Mouse (Mus musculus) heart, embryonic 11.5 days (tissue): ENCODE results near the gene Slc29a1. TPM values are rescaled to one million over a fixed set of nuclear protein-coding genes. Genes with fewer than 3 reads are reported as not detected.
A peak's percentile ranks its signal among the peaks of the same experiment; 100 is the strongest.

Source experiments
- ATAC-seq: fragments of 200-750 bp; cut with Nextera tagmentation; replicated peaks from 2 replicates; pipeline ENCODE4 v1.8.0; 2017; ENCODE audit warnings: moderate library complexity; ENCODE audit not compliant: insufficient number of reproducible peaks, low FRiP score, low TSS enrichment
- H3K27ac ChIP-seq: fragments of 300-500 bp; sonication (generic); 2 replicates; pipeline ENCODE4 v1.5.1; 2014; ENCODE audit warnings: mild to moderate bottlenecking, low read depth, low read length
- H3K27me3 ChIP-seq: fragments of 300-500 bp; sonication (generic); 2 replicates; pipeline ENCODE4 v1.6.1; 2014; ENCODE audit warnings: mild to moderate bottlenecking, low read length, mixed read lengths; ENCODE audit not compliant: control insufficient read depth, insufficient read depth
- H3K36me3 ChIP-seq: fragments of 300-500 bp; sonication (generic); 2 replicates; pipeline ENCODE4 v1.6.1; 2014; ENCODE audit warnings: mild to moderate bottlenecking, low read length, moderate library complexity, mixed read lengths; ENCODE audit not compliant: control insufficient read depth, insufficient read depth
- H3K4me1 ChIP-seq: fragments of 300-500 bp; sonication (generic); 2 replicates; pipeline ENCODE4 v1.6.1; 2014; ENCODE audit warnings: low read length; ENCODE audit not compliant: control insufficient read depth, insufficient read depth
- H3K4me2 ChIP-seq: fragments of 300-500 bp; sonication (generic); 2 replicates; pipeline ENCODE4 v1.6.1; 2014; ENCODE audit warnings: mild to moderate bottlenecking, moderate library complexity
- H3K4me3 ChIP-seq: fragments of 300-500 bp; sonication (generic); 2 replicates; pipeline ENCODE4 v1.5.1; 2014; ENCODE audit warnings: low read depth, low read length
- H3K9ac ChIP-seq: fragments of 300-500 bp; sonication (generic); 2 replicates; pipeline ENCODE4 v1.6.1; 2014; ENCODE audit warnings: mild to moderate bottlenecking, low read depth, low read length, moderate library complexity
- H3K9me3 ChIP-seq: fragments of 300-500 bp; sonication (generic); replicated peaks from 2 replicates; pipeline ENCODE4 v1.6.1; 2016; ENCODE audit warnings: low read length; ENCODE audit not compliant: control insufficient read depth
- WGBS: fragments of 180-500 bp; shearing (Covaris S2); extraction: QIAGEN DNeasy Blood & Tissue Kit; methylation state at CpG from one replicate; pipeline ENCODE4 v1.1.7; 2014; ENCODE audit not compliant: insufficient replicate concordance; 5-methylcytosine and 5-hydroxymethylcytosine counted together
- polyA plus RNA-seq: library from polyadenylated mRNA; unstranded; fragments of >200 nt; fragmentation: Nextera tagmentation; extraction: Ambion mirVana; gene quantifications from 2 replicates; pipeline ENCODE4 v1.2.1, GENCODE M21; 2014

Gene Slc29a1
- polyA plus RNA-seq, 1 experiment from 2014 or later, result 61.2 TPM

DNA sequence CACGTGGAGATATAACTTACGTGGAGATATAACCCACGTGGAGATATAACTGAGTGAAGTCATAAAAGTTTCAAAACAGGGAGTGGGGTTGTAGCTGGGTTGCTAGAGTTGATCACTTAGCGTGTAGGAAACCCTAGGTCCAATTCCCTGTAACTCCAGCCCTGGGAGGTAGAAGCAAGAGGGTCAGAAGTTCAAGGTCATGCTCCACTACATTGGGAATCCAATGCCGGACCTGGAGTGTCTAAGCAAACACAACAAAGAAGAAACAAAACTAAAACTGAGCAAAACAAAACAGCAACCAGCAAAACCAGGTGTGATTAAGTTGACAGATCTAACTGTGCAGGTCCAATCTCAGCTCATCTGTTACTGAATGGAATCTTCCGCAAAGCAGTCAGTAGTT is 18.2 kb upstream of the Slc29a1 start:
- Histone ChIP-seq H3K9me3 (no peaks in the 10 kb centered on the region), H3K27me3 (no peaks in the 10 kb centered on the region), H3K27ac (no peak overlapping the region), H3K4me3 (no peak overlapping the region), H3K9ac (no peak overlapping the region), H3K36me3 (no peaks in the 10 kb centered on the region), H3K4me1 (peaks cover 14% of the 10 kb centered on the region), H3K4me2 (no peak overlapping the region)
- ATAC-seq, result no peak
- WGBS, result 80% methylated on average over 6 of the region's 6 CpGs

DNA sequence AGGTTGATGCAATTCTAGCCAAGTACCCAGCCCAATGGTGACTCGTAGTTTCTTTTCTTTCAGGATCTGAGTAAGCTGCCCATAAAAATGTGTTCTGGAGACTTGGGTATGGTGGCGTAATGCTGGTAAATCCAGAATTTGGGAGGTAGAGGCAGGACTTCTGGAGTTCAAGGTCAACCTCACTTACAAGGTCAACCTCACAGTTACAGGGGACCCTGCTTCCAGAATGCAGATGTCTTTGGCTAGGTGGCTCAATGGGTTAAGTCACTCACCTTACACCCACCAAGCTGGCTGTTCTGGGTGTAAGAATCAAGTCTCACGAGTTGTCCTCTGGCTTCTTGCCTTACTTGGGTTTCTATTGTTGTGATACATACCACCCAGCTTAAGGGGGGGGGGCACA is 17.3 kb upstream of the Slc29a1 start:
- H3K4me2 ChIP-seq, result no peak overlapping the region
- WGBS, result 78% methylated on average over 3 of the region's 3 CpGs
- H3K27ac ChIP-seq, result no peak overlapping the region
- no peak overlapping the region for H3K9ac ChIP-seq
- peaks cover 14% of the 10 kb centered on the region for H3K4me1 ChIP-seq
- H3K9me3 ChIP-seq, result no peaks in the 10 kb centered on the region
- no peaks in the 10 kb centered on the region for H3K27me3 ChIP-seq
- no peaks in the 10 kb centered on the region for H3K36me3 ChIP-seq
- no peak overlapping the region for H3K4me3 ChIP-seq
- ATAC-seq, result no peak

DNA sequence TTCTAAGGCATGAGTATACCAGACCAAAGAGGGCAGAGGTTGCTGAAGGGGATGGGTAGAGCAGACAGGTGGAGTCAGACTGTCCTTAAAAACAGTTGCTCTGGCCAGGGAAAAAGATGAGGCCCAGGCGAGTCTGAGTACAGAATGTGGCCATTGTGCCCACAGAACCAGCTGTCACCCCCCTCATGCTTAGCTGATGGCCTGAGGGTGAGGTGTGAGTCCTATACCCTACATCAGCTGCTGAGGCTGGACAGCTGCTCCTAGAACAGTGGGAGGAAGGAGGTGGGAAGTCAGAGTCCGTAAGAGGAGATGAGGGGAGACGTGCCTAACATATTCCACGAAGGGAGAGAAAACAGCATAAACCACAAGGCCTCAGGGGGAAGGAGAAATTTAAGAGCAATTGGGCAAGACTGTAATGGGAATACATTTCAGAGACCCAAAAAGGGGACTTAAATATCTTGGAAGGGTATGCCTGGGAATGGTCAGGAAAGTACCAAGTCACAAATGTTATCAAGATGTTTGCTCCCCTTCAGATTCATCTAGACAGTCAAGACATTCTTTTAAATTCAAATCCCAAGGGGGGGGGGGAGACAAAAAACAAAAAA is 16.7 kb upstream of the Slc29a1 start:
- Histone ChIP-seq H3K9me3 (no peaks in the 10 kb centered on the region), H3K4me3 (no peak overlapping the region), H3K27ac (no peak overlapping the region), H3K9ac (no peak overlapping the region), H3K4me1 (peaks cover 14% of the 10 kb centered on the region), H3K4me2 (no peak overlapping the region), H3K27me3 (no peaks in the 10 kb centered on the region), H3K36me3 (no peaks in the 10 kb centered on the region)
- no peak for ATAC-seq
- WGBS, result 54% methylated on average over 4 of the region's 4 CpGs

DNA sequence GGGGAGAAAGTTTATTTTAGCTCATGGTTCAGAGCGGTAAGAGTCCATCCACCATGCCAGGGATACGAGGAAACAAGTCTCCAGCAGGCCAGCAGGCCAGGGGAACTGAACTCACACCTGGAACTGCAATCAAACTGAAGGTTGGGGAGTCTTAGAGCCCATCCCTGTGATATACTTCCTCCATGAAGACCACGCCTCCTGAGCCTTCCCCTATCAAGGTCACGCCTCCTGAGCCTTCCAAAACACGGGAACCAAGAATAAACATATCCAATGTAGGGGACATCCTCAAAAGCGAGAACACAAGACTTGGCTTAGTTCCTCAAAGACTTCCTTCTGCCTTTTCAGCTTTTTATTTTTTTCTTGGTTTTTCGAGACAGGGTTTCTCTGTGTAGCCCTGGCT is 13.5 kb upstream of the Slc29a1 start:
- WGBS, result 82% methylated on average over 7 of the region's 7 CpGs
- peaks cover 9% of the 10 kb centered on the region for H3K4me1 ChIP-seq
- no peak overlapping the region for H3K27ac ChIP-seq
- H3K4me2 ChIP-seq, result no peak overlapping the region
- H3K9me3 ChIP-seq, result no peaks in the 10 kb centered on the region
- no peak for ATAC-seq
- H3K27me3 ChIP-seq, result no peaks in the 10 kb centered on the region
- no peak overlapping the region for H3K9ac ChIP-seq
- no peaks in the 10 kb centered on the region for H3K36me3 ChIP-seq
- H3K4me3 ChIP-seq, result no peak overlapping the region

DNA sequence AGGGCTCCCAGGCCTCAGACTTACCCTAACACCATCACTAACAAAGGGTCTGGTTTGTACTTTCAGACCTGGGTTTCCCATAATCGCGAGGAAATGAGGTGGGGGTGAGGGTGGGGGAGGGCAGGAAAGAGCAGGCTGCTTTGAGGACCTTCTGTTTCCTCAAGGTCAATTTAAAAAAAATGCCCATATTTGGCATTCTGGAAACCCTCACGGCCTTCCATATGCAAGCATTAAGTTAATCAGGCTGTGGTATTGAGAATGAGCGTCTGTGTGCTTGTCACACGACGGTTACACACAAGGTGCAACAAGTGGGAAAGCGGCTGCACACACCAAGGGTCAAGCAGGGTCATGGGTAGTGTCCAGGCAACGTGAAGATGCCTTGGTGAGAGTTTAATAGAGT is 12.6 kb upstream of the Slc29a1 start:
- Histone ChIP-seq H3K9ac (no peak overlapping the region), H3K4me2 (no peak overlapping the region), H3K27ac (no peak overlapping the region), H3K27me3 (no peaks in the 10 kb centered on the region), H3K9me3 (no peaks in the 10 kb centered on the region), H3K4me3 (no peak overlapping the region), H3K4me1 (peaks cover 9% of the 10 kb centered on the region), H3K36me3 (no peaks in the 10 kb centered on the region)
- no peak for ATAC-seq
- WGBS, result 73% methylated on average over 8 of the region's 8 CpGs

DNA sequence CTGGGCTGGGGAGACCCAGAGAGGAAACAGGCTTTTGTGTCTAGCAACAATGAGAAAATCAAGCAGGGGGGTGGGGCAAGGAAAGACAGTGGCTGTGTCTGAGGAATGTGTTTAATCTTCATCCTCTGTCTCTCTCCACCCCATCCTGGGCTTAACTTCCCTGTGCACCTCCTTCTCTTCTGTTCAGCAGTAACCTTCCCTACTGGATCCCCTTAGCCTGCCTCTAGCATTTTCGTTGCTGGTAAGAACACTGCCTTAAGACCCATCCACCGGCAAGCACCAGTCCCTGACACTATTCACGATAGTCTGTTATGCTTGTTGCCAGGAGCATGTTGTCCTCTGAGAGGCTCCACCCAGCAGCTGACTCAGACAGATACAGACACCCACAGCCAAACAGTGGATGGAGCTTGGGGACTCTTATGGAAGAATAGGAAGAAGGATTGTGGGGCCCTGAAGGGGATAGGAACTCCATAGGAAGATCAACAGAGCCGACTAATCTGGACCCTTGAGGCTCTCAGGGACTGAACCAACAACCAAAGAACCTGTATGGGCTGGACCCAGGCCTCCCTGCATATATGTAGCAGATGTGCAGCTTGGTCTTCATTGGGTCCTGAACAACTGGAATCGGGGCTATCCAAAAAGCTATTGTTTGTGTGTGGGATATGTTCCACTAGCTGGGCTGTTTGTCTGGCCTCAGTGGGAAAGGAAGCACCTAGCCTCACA is 10.9 kb upstream of the Slc29a1 start:
- peak overlapping the region; percentile 62 for H3K27ac ChIP-seq
- no peaks in the 10 kb centered on the region for H3K27me3 ChIP-seq
- H3K4me1 ChIP-seq, result peaks cover 9% of the 10 kb centered on the region
- H3K9me3 ChIP-seq, result no peaks in the 10 kb centered on the region
- H3K4me3 ChIP-seq, result no peak overlapping the region
- WGBS, result 26% methylated on average over 5 of the region's 5 CpGs
- no peak overlapping the region for H3K9ac ChIP-seq
- H3K36me3 ChIP-seq, result no peaks in the 10 kb centered on the region
- ATAC-seq, result peak; percentile 57; the same call in 1 of the 2 replicates
- H3K4me2 ChIP-seq, result peak overlapping the region; percentile 9; the same call in 1 of the 2 replicates

DNA sequence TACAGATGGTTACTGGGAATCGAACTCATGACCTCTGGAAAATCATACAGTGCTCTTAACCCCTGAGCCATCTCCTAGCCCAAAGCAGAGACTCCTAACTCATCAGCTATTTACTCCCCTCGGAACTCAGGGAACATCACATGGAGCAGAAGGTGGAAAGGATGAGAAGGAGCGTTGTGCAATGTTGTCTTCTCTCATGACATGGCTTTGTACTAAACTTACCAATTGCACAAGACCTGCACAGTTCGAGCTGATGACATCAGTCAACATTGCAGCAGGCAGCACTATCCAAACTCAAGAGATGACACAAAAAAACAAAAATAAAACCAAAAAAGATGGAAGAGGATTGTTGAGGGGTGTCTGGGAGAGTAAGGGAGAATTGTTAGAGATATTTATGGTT is 9.0 kb upstream of the Slc29a1 start:
- no peak for ATAC-seq
- no peaks in the 10 kb centered on the region for H3K9me3 ChIP-seq
- H3K4me3 ChIP-seq, result no peak overlapping the region
- 88% methylated on average over 4 of the region's 4 CpGs for WGBS
- no peaks in the 10 kb centered on the region for H3K36me3 ChIP-seq
- H3K4me2 ChIP-seq, result no peak overlapping the region
- no peak overlapping the region for H3K9ac ChIP-seq
- H3K27ac ChIP-seq, result no peak overlapping the region
- no peaks in the 10 kb centered on the region for H3K27me3 ChIP-seq
- H3K4me1 ChIP-seq, result peaks cover 9% of the 10 kb centered on the region

DNA sequence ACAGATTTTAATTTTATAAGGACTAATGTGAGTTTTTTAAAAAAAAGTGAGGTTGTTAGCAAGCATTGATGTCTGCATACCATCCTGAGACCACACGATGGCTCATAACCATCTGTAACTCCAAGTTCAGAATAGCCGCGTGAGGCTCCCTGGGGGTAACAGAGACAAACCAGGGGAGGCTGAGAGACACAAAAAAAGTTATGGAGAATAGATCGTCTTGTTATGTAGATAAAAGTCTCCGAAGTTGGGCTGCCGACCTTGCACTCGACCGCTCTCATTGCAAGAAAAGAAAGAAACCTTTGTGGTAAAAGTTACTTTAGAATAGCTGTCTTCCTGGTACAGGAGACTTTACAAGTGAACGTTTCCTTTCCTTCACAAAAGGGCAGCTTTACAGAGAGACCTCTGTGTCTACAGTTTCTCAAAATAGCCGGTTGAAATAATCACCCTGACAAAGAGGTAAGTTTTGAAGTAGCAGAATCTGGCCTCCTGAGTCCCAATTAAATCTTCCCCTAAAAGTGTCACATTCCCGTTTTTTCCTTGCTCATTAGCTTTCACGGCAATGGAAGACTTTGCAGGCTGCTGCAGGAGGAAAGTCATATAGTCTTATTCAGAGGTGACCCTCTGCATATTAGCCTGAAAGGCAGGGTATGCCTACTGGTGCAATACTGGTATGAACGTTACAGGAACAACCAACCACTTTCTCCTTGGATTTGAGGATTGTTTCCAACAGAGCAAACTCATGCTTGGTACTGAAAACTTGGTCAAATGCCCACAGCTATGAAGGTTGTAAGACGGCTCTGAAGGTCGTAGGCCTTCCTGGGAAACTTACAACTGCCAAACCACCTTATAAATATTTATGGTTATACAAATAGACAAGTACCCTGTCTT is 7.8 kb upstream of the Slc29a1 start:
- no peaks in the 10 kb centered on the region for H3K36me3 ChIP-seq
- 77% methylated on average over 15 of the region's 15 CpGs for WGBS

More for the DNA sequence above, 7.8 kb upstream of the Slc29a1 start:
- no peak for ATAC-seq
- Histone ChIP-seq H3K27ac (no peak overlapping the region), H3K9ac (no peak overlapping the region), H3K4me2 (no peak overlapping the region), H3K4me1 (peaks cover 9% of the 10 kb centered on the region), H3K27me3 (no peaks in the 10 kb centered on the region), H3K4me3 (no peak overlapping the region), H3K9me3 (no peaks in the 10 kb centered on the region)
